Mouse (Mus musculus) lung, postnatal 0 days (tissue): ENCODE measurements around the gene Nectin2.

Source experiments
- CTCF ChIP-seq: IDR thresholded peaks from 2 replicates; pipeline ENCODE4 v1.5.1; 2016; ENCODE audit warnings: antibody characterized with exemption, mild to moderate bottlenecking
- EP300 ChIP-seq: IDR thresholded peaks from 2 replicates; pipeline ENCODE4 v1.6.1; 2016; ENCODE audit warnings: antibody characterized with exemption, mild to moderate bottlenecking, control low read depth

DNA sequence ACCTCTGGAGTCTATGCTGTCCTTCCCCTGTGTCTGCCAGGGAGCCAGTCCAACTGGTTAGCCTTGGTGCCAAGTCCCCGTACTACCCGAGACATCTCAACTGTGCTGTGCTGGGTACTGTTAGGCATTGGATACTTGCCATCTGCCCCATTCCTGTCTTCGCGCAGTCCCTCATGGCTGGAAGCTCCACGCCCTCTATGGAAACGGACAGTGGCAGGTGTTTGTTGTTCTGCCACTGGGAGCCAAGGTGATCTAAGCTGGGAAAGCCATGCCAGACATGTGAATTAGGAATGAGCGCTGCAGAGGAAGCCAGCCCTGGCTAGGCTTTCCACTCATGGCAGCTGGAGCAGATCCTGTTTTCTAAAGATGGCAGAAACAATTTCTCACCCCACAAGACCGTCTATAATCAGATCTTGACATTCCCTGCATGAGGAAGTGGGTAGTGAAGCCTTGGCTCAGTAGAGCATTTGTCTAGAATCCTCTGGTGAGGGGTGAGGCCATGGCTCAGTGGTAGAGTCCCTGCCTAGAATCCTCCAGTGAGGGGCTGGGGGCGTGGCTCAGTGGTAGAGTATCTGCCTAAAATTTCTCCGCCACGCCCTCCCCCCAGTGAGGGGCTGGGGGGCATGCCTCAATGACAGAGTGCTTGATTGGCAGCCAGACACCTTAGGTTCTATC lies 26.9 kb upstream of the Nectin2 start:
- TF ChIP-seq CTCF (no peak), EP300 (no peak)
